Mouse (Mus musculus) hindbrain, embryonic 16.5 days (tissue): Measurements from ENCODE around the gene Rcan1. TPM values are rescaled to one million over a fixed set of nuclear protein-coding genes. Genes with fewer than 3 reads are reported as not detected.
"Not testable (repeated sequence)": the region's sequence is repeated elsewhere in the genome, so short reads cannot be mapped to it uniquely, and the experiment has no call there.

ENCODE experiments used
- ATAC-seq: fragments of 200-750 bp; cut with Nextera tagmentation; 2 replicates; pipeline ENCODE4 v1.8.0; 2017; ENCODE audit warnings: moderate TSS enrichment, moderate library complexity
- H3K27ac ChIP-seq: fragments of 300-500 bp; sonication (generic); 2 replicates; pipeline ENCODE4 v1.5.1; 2014; ENCODE audit warnings: low read depth, mild to moderate bottlenecking, control low read depth, low read length, moderate library complexity
- H3K27me3 ChIP-seq: fragments of 300-500 bp; sonication (generic); replicated peaks from 2 replicates; pipeline ENCODE4 v1.6.1; 2014; ENCODE audit warnings: low read length; ENCODE audit not compliant: control insufficient read depth, insufficient read depth
- H3K36me3 ChIP-seq: fragments of 300-500 bp; sonication (generic); 2 replicates; pipeline ENCODE4 v1.6.1; 2014; ENCODE audit warnings: mild to moderate bottlenecking, low read length, moderate library complexity, mixed read lengths; ENCODE audit not compliant: control insufficient read depth, insufficient read depth
- H3K4me1 ChIP-seq: fragments of 300-500 bp; sonication (generic); 2 replicates; pipeline ENCODE4 v1.6.1; 2014; ENCODE audit warnings: low read depth, low read length; ENCODE audit not compliant: control insufficient read depth, insufficient read depth
- H3K4me2 ChIP-seq: fragments of 300-500 bp; sonication (generic); 2 replicates; pipeline ENCODE4 v1.6.1; 2014; ENCODE audit warnings: mild to moderate bottlenecking, low read length, control low read depth, moderate library complexity
- H3K4me3 ChIP-seq: fragments of 300-500 bp; sonication (generic); 2 replicates; pipeline ENCODE4 v1.5.1; 2014; ENCODE audit warnings: mild to moderate bottlenecking, low read length, control low read depth, moderate library complexity
- H3K9ac ChIP-seq: fragments of 300-500 bp; sonication (generic); 2 replicates; pipeline ENCODE4 v1.6.1; 2014; ENCODE audit warnings: low read depth, mild to moderate bottlenecking, control low read depth, low read length, moderate library complexity
- H3K9me3 ChIP-seq: fragments of 300-500 bp; sonication (generic); 2 replicates; pipeline ENCODE4 v1.6.1; 2014; ENCODE audit warnings: mild to moderate bottlenecking, low read length, moderate library complexity; ENCODE audit not compliant: control insufficient read depth
- WGBS: fragments of 180-500 bp; shearing (Covaris S2); extraction: QIAGEN DNeasy Blood & Tissue Kit; methylation state at CpG from one replicate; pipeline ENCODE4 v1.1.7; 2014; 5-methylcytosine and 5-hydroxymethylcytosine counted together
- polyA plus RNA-seq: library from polyadenylated mRNA; unstranded; fragments of >200 nt; fragmentation: Nextera tagmentation; extraction: Ambion mirVana; gene quantifications from 2 replicates; pipeline ENCODE4 v1.2.1, GENCODE M21; 2015

Rcan1 gene
- polyA plus RNA-seq, 1 experiment from 2014 or later = 75.7 TPM

DNA sequence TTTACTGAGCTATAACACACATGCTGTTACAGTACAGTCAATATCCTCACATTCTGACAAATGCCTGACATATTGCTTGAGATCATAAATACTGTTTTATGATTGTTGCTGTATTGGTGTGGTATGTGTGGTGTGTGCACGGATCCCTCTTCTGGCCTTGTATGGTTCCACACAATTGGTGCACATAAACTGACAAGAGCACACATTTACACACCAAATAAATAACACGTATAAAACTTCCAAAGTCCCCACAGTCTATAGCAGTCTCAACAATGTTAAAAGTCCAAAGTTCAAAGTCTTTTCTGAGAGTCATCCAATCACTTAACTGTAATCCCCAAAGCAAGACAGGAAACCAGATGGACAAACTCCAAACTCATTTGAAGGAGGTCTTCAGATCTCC is 53.4 kb downstream of the Rcan1 start:
- no peak overlapping the region for H3K27ac ChIP-seq
- H3K4me2 ChIP-seq = no peak overlapping the region
- H3K9ac ChIP-seq = no peak overlapping the region
- H3K36me3 ChIP-seq = no peaks in the 10 kb centered on the region
- WGBS = 94% methylated on average over 2 of the region's 2 CpGs
- no peak for ATAC-seq
- no peak overlapping the region for H3K4me3 ChIP-seq
- peaks cover 10% of the 10 kb centered on the region for H3K4me1 ChIP-seq
- no peaks in the 10 kb centered on the region for H3K9me3 ChIP-seq
- H3K27me3 ChIP-seq = no peaks in the 10 kb centered on the region

DNA sequence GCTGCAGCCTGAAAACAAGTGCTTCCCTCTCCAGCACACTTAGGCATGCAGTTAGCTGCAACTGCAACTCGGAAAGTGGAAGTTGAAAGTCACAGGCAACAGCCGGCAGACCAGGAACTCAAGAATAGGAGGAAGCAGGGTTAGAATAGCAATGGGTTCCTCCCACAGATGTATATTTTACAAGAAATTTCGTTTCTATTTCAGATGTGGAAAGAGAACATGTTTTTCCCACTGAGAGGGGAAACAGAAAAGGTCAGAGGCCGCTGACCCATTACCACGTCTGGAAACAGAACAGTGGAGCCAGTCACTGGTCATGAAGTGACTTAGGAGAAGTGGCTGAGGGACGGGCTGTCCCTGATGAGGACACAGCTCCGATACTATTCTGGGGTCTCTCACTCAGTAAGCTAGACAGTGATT is 55.0 kb downstream of the Rcan1 start:
- Histone ChIP-seq H3K36me3 (no peaks in the 10 kb centered on the region), H3K9me3 (no peaks in the 10 kb centered on the region), H3K27me3 (no peaks in the 10 kb centered on the region), H3K4me1 (peaks cover 5% of the 10 kb centered on the region), H3K4me3 (no peak overlapping the region), H3K27ac (no peak overlapping the region), H3K9ac (no peak overlapping the region), H3K4me2 (no peak overlapping the region)
- ATAC-seq = no peak
- 47% methylated on average over 7 of the region's 7 CpGs for WGBS

DNA sequence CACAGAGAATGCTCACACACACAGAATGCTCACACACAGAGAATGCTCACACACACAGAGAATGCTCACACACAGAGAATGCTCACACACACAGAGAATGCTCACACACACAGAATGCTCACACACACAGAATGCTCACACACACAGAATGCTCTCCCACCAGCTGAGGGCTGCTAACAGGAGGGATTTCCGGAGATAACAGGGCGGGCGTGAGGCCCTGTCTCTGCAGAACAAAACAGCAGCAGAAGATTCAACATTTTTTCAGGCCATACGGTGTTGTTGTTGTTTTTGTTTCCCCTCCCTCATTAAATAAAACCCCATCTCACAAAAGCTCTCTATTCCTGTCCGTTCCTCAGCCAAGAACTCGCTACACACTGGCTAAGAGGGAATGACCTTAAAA is 55.6 kb downstream of the Rcan1 start:
- H3K36me3 ChIP-seq, H3K4me3 ChIP-seq, H3K9me3 ChIP-seq, ATAC-seq, H3K4me2 ChIP-seq, H3K27me3 ChIP-seq, H3K4me1 ChIP-seq, H3K27ac ChIP-seq, H3K9ac ChIP-seq: not testable (repeated sequence)
- 53% methylated on average over 6 of the region's 6 CpGs for WGBS

DNA sequence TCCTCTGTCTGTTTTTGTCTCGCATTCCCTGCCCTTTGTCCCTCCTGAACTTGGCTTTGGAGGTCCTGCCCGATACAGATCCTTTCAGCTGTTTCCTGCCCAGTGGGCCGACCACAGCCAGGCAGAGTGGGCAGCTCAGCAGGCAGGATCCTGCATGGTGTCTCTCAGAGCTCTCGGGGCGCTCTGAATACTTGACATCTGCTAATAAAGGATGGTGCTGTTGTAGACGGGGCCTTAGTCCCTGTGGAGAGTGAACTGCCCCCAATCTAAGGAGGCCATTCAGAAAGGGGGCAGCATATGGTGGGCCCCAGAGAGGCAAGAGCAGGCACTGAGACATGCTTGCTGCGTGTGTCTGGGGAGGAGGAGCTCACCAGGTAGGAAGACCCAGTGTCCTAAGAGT is 57.8 kb downstream of the Rcan1 start:
- Histone ChIP-seq H3K9ac (peak overlapping the region; percentile 2; the same call in 1 of the 2 replicates), H3K36me3 (no peaks in the 10 kb centered on the region), H3K4me3 (no peak overlapping the region), H3K9me3 (no peaks in the 10 kb centered on the region), H3K4me2 (no peak overlapping the region), H3K27ac (no peak overlapping the region), H3K4me1 (peaks cover 5% of the 10 kb centered on the region), H3K27me3 (no peaks in the 10 kb centered on the region)
- WGBS = 12% methylated on average over 7 of the region's 7 CpGs
- no peak for ATAC-seq

DNA sequence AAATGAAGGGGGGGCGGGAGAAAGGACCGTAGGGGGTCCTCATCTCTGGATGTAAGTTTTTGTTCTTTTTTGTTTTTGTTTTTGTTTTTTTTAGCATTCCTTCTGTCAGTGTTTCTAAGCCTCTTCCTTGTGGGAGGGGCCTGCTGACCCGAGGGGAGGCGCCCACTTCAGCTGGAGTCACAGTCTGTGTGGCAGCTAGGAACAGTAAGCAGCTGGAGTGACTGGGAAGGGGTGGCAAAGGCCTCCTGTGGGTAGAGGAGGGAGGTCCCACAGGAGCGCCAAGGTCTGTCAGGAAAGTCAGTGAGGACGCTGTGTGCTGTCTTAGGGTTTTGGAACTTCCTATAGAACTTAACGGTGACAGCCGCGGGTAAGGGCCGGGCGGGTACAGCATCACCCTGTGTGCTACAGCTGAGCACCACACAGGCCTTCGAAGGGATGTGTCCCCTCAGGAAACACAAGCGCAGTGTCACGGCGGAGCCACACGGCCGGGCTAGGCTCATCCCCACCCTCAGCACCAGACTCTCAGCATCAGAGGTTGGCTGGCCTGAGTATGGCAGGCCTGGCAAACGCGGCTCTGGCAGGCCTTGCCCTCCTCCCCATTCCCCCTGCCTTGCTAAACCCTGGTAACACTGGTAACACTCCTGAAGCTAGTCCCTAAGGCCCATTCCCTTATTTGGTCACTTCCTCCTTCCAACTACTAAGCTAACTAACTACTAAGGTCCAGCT is 58.5 kb downstream of the Rcan1 start:
- ATAC-seq = peak; percentile 46; the same call in 1 of the 2 replicates
- WGBS = 74% methylated on average over 19 of the region's 19 CpGs

DNA sequence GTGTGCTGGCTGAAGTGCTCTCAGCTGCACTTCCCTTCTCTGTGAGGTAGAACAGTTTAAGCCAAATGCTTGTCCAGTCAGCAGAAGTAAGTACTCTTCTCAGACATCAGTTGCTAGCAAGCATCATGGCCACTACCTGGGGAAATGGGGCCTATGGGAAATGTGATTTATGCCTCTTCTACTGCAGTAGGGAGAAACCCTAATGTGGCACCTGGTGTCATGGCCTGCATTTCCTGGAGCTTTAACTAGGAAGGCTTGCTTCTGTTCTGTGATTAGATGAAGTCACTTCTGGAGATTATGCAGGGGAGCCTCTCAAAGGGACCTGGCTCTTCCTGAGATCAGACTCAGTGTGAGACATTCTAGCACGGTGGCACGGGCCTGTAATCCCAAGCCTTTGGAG is 60.3 kb downstream of the Rcan1 start:
- WGBS = 96% methylated on average over 2 of the region's 2 CpGs
- Histone ChIP-seq H3K9ac (no peak overlapping the region), H3K9me3 (no peaks in the 10 kb centered on the region), H3K4me2 (no peak overlapping the region), H3K4me1 (peaks cover 5% of the 10 kb centered on the region), H3K27me3 (no peaks in the 10 kb centered on the region), H3K36me3 (no peaks in the 10 kb centered on the region), H3K27ac (no peak overlapping the region), H3K4me3 (no peak overlapping the region)
- no peak for ATAC-seq

More for the DNA sequence above, 58.5 kb downstream of the Rcan1 start:
- Histone ChIP-seq H3K4me1 (peaks cover 5% of the 10 kb centered on the region), H3K27ac (no peak overlapping the region), H3K9ac (no peak overlapping the region), H3K27me3 (no peaks in the 10 kb centered on the region), H3K4me2 (no peak overlapping the region), H3K36me3 (no peaks in the 10 kb centered on the region), H3K4me3 (no peak overlapping the region), H3K9me3 (no peaks in the 10 kb centered on the region)

DNA sequence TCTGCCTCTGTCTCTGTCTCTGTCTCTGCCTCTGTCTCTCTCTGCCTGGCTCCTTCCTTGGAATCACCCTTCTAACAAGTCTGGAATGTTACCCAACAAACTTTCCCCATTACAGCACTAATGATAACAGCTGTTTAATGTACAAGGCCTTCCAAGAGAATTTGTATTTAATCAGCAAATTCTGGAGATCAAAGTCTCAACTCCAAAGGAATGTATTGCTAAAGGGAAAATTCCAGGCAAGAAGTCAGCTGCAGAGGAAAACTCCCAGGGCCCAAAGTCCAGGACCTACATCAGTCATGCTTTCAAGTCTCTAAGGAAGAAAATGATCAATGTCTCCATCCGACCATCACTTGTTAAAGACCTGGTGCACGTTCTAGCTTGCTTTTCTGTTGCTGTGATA is 62.8 kb downstream of the Rcan1 start:
- no peaks in the 10 kb centered on the region for H3K27me3 ChIP-seq
- H3K9me3 ChIP-seq = no peaks in the 10 kb centered on the region
- H3K9ac ChIP-seq = no peak overlapping the region
- no peak for ATAC-seq
- H3K27ac ChIP-seq = no peak overlapping the region
- H3K4me3 ChIP-seq = no peak overlapping the region
- no peak overlapping the region for H3K4me2 ChIP-seq
- WGBS = 73% methylated on average over 2 of the region's 2 CpGs
- H3K36me3 ChIP-seq = no peaks in the 10 kb centered on the region
- peaks cover 2% of the 10 kb centered on the region for H3K4me1 ChIP-seq

GRCm38 (mm10) chr16:92404141-92404540 is 66.5 kb downstream of the Rcan1 start:
- no peak for ATAC-seq
- WGBS = 96% methylated on average over 2 of the region's 2 CpGs
- Histone ChIP-seq H3K9ac (no peak overlapping the region), H3K9me3 (no peaks in the 10 kb centered on the region), H3K4me2 (no peak overlapping the region), H3K27me3 (no peaks in the 10 kb centered on the region), H3K4me3 (no peak overlapping the region), H3K36me3 (no peaks in the 10 kb centered on the region), H3K27ac (no peak overlapping the region), H3K4me1 (peaks cover 27% of the 10 kb centered on the region)

DNA sequence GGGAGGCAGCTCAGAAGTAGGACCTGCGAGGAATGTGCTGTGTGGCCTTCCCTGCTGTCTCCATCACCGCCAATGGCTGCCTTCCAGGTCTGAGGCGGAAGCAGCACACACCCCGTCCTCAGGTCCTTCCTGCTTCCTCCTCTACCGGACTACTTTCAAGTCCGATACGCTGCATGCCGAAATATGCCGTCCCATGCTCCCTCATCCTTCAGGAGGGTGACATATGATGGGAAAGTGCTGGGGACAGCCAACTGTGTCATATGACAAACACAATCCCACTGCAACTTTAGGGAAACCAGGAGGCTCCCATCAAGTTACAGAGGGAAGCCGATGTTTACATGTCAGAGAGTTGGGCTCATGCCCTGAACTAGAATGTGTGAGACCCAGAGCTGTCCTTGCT is 67.6 kb downstream of the Rcan1 start:
- Histone ChIP-seq H3K9ac (no peak overlapping the region), H3K4me1 (peaks cover 30% of the 10 kb centered on the region), H3K4me3 (no peak overlapping the region), H3K9me3 (no peaks in the 10 kb centered on the region), H3K36me3 (no peaks in the 10 kb centered on the region), H3K27ac (no peak overlapping the region), H3K4me2 (no peak overlapping the region), H3K27me3 (no peaks in the 10 kb centered on the region)
- 75% methylated on average over 10 of the region's 10 CpGs for WGBS
- ATAC-seq = no peak
